Mouse (Mus musculus) MN1 (cell line): ENCODE measurements at regions not wholly inside any gene's neighbourhood (a gene's known extent, or its start where the extent isn't known, plus 50 kb on each side); places are given as distances from the start of the nearest gene placed in this dataset.

Experiments
- DNase-seq: peaks from one replicate; pipeline ENCODE4 v3.0.0-alpha.2; 2016; ENCODE audit warnings: low spot score

DNA sequence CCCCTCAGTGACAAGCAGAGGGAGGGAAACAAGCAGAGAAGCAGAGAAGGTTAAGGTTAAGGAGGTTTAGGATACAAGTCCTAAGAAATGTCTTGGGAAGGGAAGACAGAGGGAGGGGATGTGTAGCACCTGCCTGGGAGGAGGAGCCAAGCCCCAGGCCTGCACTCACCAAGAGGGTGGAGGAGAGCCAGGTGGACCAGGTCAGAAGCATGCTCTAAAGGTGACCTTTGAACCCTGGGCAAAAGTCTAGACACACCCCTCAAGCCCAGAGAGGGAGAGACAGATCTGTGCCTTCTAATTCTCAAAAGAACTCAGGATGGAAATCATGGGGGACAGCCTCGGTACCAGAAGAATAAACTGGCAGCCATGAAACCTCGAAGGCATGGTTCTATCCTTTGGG, 54.4 kb upstream of the Calm2 start:
- DNase-seq: no peak

GRCm38 (mm10) chr17:87501687-87502387, 55.1 kb upstream of the Calm2 start:
- DNase-seq: peak; percentile 80

DNA sequence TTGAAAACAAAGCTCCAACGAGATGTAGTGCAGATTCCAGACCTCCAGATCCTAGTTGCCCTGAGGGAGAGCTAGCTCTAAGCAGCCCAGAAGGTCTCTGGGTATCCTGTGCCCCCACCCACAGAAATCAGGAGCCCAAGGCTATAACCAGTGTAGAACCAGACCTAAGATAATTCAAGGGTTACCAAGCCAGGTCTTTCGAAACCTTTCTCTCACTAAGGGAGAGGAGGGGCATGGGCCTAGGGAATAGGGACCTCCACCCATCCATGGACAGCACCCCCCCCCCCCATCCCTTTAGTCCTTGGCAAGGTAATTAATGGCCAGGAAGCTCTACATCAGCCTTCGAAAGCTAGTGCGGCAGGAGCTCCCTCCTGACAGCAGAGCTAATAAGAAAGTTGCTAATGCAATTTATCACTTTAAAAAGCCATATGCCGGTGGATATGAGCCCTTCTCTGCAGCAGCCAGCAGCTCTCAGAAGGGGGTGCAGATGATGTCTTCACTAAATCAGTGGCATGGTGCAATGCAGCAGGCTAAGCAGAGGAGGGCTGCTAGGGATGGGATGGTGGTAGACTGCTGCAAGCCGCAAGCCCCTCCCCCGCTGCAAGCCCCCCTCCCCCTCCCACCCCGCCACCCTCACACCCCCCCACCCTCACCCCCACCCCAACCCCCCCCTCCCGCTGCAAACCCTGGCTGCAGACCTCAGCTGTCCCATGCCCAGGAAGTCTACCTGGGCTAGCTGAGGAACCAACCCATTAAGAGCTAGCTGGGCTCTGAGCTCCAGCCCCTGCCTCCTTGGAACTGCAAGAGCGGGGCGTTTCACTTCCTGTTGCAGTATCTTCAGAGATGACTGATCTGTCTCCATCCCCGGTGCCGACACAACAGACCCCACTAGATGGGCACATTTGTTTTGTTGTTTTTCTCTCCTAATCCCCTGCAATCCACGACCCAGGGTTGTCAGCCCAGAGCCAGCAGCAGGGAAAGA, 55.9 kb upstream of the Calm2 start:
- DNase-seq: peak; percentile 65

GRCm38 (mm10) chr17:87503491-87503890, 56.8 kb upstream of the Calm2 start:
- no peak for DNase-seq

GRCm38 (mm10) chr17:87504960-87505681, 58.4 kb upstream of the Calm2 start:
- peak; percentile 20 for DNase-seq

DNA sequence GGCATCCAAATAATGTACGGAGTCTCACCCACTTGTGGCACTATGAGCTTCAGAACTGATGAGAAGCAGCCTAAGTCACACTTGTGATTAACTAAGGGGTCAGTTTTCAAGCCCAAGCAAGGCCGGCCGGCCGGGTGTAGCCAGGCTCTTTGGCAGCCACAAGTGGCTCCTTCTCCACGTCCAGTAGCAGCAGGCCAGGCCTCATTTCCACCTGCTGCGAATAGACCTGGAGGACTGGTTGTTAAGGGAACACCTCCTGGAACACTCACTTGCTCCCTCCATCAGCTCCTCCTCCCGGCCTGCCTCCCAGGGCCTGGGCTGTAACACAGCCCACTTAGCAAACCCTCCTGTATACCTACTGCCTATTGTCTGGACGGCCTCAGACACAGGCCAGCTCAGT, 61.1 kb upstream of the Calm2 start:
- DNase-seq: peak; percentile 9

- DNase-seq: peak; percentile 61
Observed at GRCm38 (mm10) chr17:87508582-87509253, 62.0 kb upstream of the Calm2 start.

DNA sequence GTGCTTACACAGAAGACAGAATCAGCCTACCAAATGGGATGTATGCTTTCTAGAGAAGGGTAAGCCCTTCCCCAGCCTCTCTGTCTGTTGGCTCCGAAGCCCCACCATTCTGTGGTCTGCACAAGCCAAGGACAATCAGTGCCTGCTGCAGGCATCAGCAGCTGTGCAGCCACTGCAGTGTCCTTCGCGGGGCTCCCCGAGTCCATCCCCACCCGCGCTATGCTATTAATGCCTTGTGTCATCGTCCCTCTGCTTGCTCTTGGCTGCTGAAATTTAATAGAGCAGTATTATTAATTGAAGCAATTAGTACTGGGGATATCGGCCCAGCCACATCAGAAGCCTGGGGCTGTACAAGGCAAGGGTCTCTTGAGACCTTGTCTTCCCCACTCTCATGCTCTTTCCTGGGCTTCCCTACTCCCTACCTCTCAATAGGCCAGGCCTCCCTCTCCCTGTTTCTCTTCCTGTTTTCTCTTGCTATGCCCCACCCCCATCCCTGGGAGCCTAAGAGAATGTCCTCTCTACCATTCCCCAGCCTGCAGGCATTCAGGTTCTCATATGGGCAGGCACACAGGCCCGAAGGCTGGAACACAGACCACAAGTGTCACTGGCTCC, 65.4 kb upstream of the Calm2 start:
- DNase-seq: peak; percentile 14

GRCm38 (mm10) chr17:87513822-87514221, 67.1 kb upstream of the Calm2 start:
- no peak for DNase-seq

- no peak for DNase-seq
Observed at GRCm38 (mm10) chr17:87514366-87515126, 67.8 kb upstream of the Calm2 start.

DNA sequence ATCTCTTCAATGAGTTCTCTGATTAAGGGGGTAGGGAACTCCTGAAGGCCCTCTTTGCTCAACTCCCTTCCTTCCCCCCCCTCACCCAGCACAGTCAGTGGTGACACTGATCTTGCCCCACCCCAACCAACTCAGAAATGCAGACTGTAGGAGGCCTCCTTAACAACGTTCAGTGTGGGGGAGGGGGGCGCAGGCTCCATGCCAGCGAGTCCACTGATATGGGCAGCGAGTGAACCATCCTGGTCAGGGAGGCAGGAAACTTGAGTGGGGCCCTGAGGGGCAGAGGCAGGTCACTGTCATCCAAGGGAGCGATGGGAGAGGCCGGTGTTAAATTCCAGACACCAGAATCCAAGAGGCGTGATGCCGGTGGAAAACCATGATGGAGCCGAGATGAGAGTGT, 70.5 kb upstream of the Calm2 start:
- DNase-seq: no peak

- DNase-seq: no peak
Observed at GRCm38 (mm10) chr17:87519454-87519853, 72.7 kb upstream of the Calm2 start.

- DNase-seq: no peak
Observed at GRCm38 (mm10) chr17:87520841-87521240, 74.1 kb upstream of the Calm2 start.

DNA sequence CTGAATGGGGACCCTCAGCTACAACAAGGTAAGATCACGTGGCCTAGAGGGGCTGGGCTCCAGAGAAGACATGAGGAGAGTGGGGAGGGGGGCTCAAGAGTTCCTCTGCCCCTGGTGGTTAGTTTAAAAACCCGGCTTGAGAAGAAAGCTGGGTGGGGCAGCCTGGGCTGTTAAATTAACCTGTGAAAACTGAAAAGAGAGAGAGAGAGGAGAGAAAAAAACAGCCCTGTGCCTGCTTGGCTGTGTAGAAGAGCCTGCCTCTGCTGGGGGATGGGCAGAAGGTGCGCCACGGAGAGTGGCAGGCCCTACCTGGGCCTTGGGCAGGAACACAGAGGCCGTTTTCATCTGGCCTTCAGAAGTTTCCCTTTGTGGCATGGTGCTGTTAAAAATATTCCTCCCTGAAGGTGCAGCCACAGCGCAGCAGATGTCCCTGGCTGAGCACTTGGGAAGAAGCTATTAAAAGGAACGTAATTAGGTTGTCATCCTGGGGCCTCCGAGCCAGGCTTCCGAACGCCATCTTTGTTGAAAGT, 75.0 kb upstream of the Calm2 start:
- peak; percentile 46 for DNase-seq

- peak; percentile 49 for DNase-seq
Observed at GRCm38 (mm10) chr17:87522500-87523091, 75.9 kb upstream of the Calm2 start.

GRCm38 (mm10) chr17:87523643-87524042, 76.9 kb upstream of the Calm2 start:
- no peak for DNase-seq

DNA sequence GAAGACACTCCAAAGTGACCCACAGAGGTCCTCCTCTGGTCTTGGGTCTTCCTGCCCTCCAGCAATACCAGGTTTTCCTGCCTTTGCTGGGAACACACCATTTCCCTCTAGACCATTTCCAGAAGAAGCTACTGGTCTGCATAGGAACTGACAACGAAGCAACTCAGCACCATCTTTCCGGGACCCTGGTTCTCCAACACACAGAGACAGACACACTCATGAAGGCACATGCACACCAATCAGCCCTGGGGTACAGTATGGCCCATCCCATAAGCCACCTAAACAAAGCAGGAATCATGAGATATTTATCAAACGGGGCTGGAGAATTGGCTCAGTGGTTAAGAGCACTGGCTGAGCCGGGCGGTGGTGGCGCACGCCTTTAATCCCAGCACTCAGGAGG, 80.4 kb upstream of the Calm2 start:
- DNase-seq: no peak

DNA sequence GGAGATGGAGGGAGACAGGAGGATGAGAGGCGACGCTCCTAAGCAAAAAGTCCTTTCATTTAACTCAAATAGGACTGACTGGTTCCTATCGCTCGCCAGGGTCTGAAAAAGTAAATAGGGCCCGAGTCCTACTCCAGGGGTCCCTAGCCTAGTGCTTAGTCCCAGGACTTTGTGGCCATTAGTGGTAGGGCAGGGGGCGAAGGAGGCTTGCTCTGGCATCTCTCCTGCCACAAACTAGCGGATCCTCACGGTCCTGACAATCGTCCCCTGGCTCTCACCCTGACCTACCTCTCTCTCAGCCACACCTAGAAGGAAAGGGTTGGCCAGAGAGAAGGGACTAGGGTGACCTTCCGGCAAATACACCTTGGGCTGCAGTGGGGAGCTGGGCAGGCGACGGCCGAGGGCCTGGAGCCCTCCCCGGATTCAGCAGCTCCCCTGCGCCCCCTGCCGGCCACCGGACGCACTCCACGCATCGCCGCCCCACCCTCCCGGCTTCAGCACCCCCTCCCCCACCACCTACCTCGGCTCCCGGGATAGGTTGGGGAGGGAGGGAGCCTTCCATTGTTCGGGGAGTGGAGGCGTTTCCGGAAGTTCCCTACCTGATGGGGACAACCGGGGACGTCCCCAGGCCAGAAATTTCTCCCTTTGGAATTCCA, 83.6 kb upstream of the Calm2 start:
- peak; percentile 76 for DNase-seq

DNA sequence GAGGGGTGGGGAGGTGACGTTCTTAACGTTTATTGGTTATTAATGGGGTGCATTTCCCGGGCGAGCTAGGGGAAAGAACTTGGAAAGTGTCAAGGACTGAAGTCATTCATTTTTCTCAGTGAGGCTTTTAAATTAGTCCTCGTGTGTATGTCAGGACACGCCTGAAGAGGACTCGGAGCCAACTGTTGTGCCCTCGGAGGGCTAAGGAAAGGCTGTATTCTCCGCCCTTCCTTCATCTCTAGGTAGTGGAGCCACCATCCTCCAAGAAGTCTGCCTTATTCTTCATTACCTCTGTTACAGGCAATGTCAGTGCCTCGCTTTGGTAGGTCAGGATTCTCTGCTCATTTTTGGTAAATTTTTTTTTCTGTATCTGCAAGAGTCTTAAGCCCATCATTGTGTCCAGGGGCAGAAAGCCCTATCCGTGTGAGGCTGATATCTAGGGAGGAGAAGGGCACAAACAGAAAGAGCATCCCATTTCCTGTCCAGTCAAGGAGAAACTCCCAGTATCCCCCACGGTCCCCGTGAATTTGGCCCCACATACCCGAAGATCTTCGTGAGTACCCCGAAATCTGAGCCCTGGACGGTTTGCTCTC, 84.2 kb upstream of the Calm2 start:
- peak; percentile 8 for DNase-seq
